Mouse (Mus musculus) adrenal gland, postnatal 4 days (tissue): ENCODE results near the gene Nfatc2ip. TPM values are rescaled to one million over a fixed set of nuclear protein-coding genes. Genes with fewer than 3 reads are reported as not detected.

ENCODE experiments used
- DNase-seq, 2 experiments: peaks; one replicate each; pipeline ENCODE4 v3.0.0; 2021 to 2022; ENCODE audit warnings: low spot score in 2 of 2, mixed read lengths in 2 of 2
- total RNA-seq, 2 experiments: library from RNA; stranded (reverse); gene quantifications; 2 replicates each; pipeline ENCODE4 v1.2.3; 2021

Nfatc2ip gene
- total RNA-seq, 2 experiments from 2014 or later, result 5.8 to 7.6 TPM

DNA sequence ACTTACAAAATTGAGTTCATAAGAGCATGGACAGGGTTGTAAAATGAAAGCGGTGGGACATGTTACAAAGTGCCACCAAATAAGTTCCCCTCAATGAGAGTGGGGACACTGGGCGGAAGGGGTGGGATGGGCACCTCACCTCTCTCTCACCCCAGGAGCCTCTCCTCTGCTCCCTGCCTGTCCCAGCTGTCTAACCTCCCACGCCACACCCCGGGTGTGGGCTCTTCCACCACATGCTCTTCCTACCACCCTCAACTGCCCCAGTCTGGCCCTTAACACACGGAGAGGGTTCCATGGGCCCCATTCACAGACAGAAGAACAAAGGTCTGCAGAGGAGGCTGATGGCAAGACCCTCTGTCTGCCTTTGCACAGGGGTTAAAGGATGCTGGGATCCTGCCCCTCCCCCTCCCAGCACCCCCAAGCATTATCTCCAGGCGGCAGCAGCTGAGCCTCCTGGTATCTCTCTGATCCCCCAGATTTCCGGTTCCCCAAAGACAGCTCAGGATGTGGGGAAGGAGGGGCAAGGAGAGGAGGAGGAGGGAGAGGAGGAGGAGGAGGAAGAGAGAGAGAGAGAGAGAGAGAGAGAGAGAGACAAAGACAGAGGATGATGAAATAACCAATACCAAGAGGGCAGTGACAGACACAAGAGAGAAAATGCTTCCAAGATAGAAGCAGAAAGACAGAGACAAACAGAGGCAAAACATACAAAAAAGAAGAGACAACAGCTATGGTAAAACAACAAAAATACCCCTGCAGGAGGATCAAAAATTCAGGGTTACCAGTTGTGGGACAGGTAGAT lies 39.5 kb downstream of the Nfatc2ip start:
- DNase-seq, result no peak

DNA sequence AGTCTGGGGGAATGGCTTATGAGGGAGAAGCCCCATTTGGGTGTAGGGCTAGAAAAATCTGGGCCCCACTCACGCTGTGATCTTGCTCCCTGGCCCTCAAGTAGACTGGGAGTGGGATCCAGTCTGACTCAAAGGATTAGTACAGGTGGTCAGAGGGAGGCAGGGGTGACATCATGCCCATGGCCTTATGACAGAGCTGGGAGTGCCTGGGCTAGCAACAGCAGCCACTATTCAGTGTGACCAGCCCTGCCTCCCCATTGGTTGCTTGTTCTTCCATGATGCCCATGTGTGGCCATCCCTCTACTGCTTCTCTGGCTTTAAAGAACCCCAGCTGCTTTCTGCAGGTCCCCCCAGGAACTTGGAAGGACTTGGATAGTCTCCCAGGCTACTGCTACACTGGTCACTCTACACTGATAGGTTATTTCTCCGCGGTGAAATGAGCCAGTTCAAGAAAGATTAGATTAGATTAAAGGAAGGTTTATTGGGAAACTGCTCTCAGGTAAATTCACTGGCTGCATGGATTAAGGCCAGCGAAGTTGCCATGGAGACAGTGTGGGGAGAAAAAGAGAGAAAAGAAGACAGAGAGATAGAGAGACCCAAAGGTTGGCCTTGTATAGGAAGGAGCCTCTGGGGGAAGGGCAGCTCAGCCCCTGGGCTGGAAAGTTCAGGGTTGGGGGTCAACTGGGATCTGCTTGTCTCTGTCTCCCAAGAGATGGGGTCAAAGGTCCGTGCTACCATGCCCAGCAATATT lies 40.5 kb downstream of the Nfatc2ip start:
- DNase-seq, result no peak

DNA sequence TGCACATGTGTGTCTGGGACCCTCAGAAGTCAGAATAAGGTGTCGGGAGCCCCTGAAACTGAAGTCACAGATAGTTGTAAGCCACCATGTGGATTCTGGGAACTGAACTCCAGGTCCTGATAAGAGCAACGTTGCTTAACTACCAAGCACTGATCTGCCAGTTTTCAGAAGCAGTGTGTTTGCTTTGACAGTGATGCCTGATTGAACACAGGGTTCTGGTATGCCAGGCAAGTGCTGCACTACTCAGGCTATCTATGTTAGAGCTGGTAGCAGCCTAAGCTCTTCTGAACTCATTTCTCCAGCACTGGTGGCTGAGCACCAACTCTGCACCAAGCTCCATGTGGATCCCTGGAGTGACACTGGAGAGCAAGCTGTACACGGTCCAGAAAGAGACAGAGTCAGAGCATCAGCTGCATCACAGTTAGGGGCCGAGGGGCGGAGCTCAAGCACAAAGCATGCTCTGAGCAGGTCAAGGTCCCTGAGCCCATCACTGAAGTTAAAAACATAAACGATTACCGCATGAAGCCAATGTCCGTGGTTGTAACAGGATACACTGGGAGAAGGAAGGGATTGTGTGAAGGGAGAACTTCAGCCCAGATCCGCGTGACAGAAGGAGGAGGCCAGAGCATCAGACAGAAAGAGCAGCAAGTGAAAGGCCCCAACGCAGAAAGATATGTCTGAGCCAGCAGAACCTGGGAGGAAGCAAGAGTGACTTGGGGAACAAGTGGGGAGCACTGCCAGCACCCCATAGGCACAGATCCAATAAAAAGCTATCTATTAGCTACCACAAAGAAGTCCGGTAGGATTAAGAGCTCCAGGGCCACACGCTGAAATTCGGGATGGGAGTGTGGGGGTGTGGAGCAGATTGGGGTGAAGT lies 41.6 kb downstream of the Nfatc2ip start:
- no peak for DNase-seq

DNA sequence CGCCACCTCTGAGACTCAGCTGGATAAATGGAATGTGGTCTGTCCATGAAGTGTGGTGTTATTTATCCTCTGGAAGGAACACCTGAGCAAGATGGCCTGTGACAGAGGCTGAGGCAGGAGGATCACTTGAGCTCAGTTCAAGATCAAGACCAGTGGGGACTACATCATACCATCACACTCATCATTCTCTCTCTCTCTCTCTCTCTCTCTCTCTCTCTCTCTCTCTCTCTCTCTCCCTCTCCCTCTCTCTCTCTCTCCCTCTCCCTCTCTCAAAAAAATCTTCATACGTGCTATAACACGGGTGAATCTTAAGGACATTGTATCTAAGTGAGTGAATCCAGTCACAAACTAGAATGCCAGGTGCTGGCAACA lies 42.6 kb downstream of the Nfatc2ip start:
- DNase-seq, result no peak

DNA sequence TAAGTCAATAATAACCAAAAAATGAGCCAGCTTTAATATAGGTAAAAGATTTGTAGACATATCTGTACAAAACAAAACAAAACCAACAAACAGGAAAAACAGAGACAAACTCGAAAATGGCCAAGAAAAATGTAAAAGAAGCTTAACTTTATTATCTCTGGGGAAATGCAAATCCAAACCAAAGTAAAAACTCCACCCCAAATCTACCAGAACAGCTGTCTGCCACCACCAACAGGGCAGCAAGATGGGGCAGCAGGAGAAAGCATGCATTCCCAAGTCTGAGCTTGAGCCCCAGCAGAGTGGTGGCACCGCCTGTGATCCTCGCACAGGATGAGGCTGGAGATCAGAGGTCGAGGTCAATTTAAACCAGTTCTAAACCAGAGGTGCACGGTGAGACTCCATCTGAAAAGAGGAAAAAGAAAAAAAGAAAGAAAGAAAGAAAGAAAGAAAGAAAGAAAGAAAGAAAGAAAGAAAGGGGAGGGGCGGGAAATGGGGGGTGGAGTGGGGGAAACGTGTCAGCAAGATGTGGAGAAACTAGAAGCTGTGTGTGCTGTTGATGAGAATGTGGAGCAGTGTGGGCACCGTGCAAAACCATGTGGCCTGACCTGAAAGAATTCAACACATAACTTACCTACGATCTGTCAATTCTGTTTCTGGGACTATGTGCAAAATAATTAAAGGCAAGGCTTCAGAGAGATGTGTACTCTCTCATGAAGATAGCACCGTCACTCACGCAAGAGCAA lies 43.1 kb downstream of the Nfatc2ip start:
- DNase-seq, result no peak

DNA sequence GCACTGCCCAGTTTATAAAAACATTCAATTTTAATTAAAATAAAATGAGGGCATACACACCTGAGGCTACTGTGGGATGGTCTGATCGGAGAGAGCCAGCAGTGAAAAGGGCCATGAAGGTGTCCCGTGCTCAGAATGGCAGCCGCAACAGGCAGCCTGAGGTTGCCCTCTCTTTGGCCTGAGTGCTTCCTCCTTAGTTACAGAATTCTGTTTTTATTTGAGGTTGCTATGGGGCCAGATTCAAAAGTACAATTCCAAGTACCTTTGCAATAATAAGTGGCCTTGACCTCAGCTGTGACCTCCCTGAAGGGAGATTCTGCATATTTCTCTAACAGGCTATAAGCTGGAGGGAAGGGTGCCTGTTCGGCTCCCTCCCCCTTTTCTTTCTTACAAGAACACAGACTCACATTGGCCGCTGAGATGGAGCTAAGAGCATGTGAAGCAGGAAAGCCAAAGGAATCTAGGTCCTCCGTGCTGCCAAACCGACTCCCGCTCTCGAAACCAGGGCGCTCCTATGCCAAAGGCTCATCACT lies 45.1 kb downstream of the Nfatc2ip start:
- DNase-seq, result no peak

DNA sequence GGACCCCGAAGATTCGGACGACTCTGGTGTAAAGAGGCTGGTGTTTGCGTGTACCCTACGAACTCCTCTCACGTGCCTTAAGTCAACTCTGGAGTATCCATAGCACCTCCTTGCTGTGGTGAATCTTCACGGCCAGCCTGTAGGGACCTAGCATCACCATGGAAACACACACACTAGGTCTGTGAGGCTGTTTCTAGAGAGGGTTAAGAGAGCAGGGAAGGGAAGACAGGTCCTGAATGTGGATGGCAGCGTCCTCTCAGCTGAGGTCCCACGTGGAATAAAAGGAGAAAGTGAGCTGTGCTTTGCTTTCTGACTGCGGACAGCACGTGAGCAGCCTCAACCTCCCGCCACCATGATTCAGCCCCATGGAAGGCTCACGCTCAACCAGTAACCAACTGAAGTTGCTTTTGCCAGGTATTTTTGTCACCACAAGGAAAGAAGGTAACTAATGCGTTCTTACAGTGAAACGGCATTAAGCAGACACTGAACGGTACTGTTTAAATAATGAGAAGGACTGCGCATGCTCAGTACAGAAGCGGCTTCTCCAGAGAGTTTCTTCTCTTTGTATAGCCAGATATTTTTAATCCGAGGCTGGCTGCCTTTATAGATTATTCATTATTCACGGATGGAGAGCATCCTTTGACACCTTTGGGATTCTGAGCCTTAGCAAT lies 45.7 kb downstream of the Nfatc2ip start:
- DNase-seq, result no peak

DNA sequence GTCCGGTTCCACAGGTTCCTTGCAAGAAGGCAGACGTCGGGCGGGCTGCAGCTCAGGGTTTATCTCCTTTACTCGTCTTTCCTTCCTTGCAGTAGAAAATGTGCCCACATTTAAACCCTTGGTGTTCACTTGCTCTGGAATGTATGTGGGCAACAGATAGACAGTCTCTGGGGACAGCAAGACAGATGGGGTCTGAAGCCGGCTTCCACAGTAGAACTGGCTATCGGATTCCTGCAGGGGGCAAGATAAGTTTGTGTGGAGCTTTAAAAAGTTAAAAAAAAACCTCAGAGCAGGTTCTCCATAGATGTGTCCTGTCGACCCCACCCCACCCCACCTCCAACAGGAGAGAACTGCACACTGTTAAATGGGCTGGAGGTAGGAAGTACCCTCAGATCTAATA lies 48.2 kb downstream of the Nfatc2ip start:
- DNase-seq, result no peak

DNA sequence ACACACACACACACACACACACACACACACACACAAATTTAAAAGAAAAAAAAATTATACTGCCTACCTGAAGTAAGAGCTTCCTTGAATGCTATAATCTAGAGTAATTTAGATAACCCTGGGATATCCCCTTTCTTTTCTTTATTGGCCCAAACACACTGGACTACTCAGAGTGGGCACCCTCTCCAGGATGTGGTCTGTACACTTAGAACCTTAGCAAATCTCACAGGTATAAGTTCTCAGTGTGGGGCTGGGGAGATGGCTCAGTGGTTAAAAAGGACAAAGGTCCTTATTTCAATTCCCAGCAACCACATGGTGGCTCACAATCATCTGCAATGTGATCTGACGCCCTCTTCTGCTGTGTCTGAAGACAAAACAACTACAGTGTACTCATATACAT lies 49.4 kb downstream of the Nfatc2ip start:
- DNase-seq, result no peak

DNA sequence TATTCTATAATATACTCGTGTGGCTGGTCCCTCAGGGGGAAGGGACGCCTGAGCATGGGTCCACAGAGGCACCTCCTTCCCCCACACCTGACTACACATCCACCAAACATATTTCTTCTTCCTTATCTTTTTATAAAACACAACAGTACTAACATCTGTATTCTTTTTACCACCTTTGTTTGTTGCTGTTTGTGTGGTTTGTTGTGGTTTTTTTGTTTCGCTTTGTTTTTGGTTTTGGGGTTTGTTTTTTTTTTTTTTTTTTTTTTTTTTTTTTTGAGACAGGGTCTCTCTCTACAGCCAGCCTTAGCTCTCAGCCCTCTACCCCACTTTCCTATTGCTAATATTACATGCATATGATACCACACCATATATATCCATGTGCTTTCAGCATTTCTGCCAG lies 50.6 kb downstream of the Nfatc2ip start:
- no peak for DNase-seq

DNA sequence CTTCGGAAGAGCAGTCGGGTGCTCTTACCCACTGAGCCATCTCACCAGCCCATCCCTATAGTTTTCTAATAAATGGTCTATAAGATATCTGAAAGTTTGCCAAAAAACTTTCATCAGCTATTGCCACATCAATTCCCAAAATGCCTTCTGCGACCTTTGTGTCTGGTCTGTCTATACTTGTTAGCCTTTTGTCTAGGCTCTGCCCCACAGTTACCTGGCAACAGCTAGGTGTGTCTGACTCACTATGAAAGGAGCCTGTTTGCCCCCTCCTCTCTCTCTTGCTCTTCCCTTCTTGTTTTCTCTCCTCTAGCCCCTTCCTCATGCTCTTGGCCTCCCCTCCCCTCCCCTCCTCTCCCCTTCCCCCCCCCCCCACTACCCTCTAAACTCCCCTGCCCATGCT lies 51.0 kb downstream of the Nfatc2ip start:
- DNase-seq, result no peak

DNA sequence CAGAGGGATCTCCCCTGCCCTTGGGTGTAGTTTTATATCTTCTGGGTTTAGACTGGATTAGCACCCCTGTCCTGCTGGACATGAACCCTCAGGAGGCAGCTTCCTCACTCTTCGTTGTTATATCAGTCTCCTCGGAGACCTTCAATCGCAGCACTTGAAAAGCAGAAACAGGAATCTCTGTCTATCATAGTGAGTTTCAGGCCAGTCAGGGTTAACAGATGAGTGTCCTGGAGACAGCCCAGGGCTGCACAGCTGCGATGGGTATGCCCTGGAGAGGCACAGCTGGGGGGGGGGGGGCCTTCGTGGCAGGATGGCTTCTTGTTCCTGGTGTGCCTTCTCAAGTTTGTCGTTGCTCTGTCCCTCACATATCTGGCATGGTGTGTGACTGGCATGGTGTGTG lies 55.6 kb downstream of the Nfatc2ip start:
- no peak for DNase-seq

DNA sequence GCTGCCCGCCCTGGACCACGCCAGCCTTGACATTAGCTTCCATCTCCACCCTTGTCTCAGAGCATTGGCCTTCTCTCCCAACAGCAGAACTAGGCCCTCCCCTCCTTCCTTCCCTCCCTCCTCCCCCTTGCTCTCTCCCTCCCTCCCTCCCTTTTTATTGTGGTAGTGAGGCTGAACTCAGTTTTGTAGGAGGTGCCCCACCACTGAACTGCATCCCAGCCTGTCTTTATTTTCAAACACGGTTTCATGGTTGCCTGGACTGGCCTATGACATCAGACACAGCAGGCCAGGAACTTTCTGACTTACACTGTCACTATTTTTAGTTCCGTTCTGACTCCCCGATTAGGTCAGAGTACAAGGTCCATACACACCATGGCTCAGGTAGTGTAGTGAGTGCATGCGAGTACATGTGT lies 56.3 kb downstream of the Nfatc2ip start:
- no peak for DNase-seq

DNA sequence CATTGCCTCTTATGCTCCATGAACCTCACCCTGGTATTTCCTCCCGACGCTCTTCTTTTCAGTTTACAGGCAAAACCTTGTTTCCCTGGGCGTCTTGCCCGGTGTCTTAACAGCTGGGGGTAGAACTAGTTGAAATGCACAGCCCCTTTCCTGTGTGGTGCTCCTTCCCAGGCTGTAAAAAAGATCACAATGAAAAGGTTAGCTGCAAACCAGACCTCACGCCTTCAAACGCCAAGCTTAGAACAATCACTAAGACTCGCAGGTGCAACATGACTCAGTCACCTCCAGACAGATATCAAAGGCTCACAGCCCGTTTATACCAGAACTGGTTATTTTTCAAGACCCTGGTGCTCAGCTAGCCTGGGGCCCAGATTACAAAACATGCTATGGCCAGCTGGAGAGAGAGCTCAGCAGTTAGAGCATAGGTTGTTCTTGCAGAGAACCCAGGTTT lies 57.0 kb downstream of the Nfatc2ip start:
- DNase-seq, result no peak

DNA sequence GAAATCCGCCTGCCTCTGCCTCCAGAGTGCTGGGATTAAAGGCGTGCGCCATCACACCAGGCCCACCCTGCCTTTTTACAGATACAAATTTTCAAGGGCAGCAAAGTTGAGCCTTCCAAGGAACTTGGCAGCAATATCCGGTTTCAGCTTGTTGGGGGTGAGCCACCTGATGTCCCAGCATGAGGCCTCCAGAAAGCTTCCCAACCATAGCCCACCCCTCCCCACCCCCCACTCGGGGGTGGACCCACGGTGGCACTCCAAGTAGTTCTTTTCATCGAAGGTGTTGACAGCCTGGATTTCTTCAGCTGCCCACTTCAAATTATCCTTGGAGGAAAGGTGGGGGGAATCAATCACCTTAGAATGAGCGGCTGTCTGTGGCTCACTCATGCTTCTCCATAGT lies 57.6 kb downstream of the Nfatc2ip start:
- no peak for DNase-seq

DNA sequence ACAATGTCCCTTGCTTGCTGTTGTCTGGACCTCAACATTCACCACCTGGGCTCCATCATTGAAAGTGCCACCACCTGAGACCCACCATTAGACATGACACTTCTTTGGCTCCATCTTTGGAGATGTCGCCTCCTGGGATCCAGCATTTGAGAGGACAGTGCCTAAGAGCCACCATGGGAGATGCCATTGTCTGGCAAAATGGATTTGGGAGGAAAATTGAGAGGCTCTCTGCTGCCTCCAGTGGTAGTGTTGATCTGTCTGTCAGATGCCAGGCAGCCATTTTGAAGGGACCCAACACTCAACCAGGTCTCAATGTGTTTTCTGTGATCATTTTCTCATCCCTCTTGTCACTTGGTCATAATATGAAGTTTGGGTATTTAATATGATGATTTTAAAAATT lies 61.0 kb downstream of the Nfatc2ip start:
- DNase-seq, result no peak
